Comparison of ENCODE assay signal across 11 mouse cellular contexts in the genomic region with DNA sequence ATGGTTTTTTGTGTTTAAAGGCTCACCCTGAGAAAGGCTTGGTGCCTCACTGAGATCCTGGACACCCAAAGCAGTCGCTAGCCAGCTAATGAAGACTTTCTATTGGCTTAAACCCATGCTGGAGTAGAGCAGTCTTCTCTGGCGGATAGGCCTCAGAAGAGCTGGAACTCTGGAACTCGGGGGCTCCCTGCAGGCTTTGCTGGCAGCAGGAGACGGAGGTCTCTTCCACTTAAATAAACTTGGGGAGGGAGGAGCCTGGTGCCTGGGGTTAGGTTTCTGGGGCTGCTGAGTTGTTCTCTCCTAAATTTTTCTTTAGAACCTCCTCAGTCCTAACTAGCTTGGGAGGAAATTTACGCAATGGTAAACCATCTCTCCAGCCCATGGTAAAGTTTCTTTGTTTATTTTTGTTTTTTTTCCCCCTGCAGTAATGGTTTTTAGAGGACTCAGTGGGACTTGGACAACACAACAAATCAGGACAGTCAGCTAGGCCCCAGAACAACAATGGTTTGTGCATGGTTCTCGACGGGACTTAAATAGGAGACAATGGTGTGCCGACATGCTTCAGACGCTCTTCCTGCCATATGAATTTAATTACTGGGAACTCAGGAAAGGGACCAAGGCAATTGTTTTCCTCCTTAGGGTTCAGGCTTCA. TPM values are rescaled to one million over a fixed set of nuclear protein-coding genes. Genes with fewer than 3 reads are reported as not detected.
A peak's percentile ranks its signal among the peaks of the same experiment; 100 is the strongest.
DNase-seq lines count a peak whose midpoint lies in the region; ATAC-seq and TF ChIP-seq lines count a peak whose summit lies in the region.
"Had no signal": no experiment of that assay in that cellular context is flagged by ENCODE, and none has a peak within 500 bp of the region (broad histone marks: within the 10 kb centered on the region; RNA-seq: fewer than 3 reads in every experiment).

No protein-coding gene starts in this region.

- intact Hi-C loops in gastrocnemius, adult 2 months (cut with DNase I): no loop called here

- DNase-seq in gastrocnemius, adult 2 months: no peak
- no peak for DNase-seq in gastrocnemius, adult 18-20 months (ENCODE audit: low spot score)
- no peak for DNase-seq in heart, postnatal 0 days (ENCODE audit: low spot score)
- DNase-seq in urinary bladder, adult 2 months (ENCODE audit: low spot score): no peak
- no peak for DNase-seq in cerebellum, postnatal 14 days
- DNase-seq in frontal cortex, postnatal 10 days (ENCODE audit: low spot score in 2 of 2): no peak

- H3K27ac ChIP-seq in gastrocnemius, adult 2 months: peak overlapping the region; percentile 75
- H3K27ac ChIP-seq in heart, postnatal 0 days (ENCODE audit: low read depth): peak overlapping the region; percentile 83
- H3K27ac ChIP-seq in midbrain, embryonic 12.5 days (replicated peaks): peak overlapping the region; percentile 77

- no peaks in the 10 kb centered on the region for H3K27me3 ChIP-seq in E14TG2a.4 (ENCODE audit: insufficient read depth, low read length)
- no peaks in the 10 kb centered on the region for H3K27me3 ChIP-seq in heart, postnatal 0 days (ENCODE audit: control insufficient read depth, insufficient read depth, low read length)
- H3K27me3 ChIP-seq in midbrain, embryonic 12.5 days: no peaks in the 10 kb centered on the region

- no peaks in the 10 kb centered on the region for H3K36me3 ChIP-seq in E14TG2a.4 (ENCODE audit: insufficient read depth, low read length)
- no peaks in the 10 kb centered on the region for H3K36me3 ChIP-seq in heart, postnatal 0 days (replicated peaks; ENCODE audit: control insufficient read depth, insufficient read depth, low read length)
- no peaks in the 10 kb centered on the region for H3K36me3 ChIP-seq in midbrain, embryonic 12.5 days

- no peak overlapping the region for H3K4me2 ChIP-seq in heart, postnatal 0 days (ENCODE audit: low read depth, low read length)
- no peak overlapping the region for H3K4me2 ChIP-seq in midbrain, embryonic 12.5 days (replicated peaks)

- H3K4me1 ChIP-seq in E14TG2a.4 (replicated peaks; ENCODE audit: low read depth, low read length): peaks cover 72% of the 10 kb centered on the region
- 0 out of 2 replicates have a peak, but pooled peaks cover 4% of the 10 kb centered on the region for H3K4me1 ChIP-seq in heart, postnatal 0 days (ENCODE audit: control insufficient read depth, insufficient read depth)
- peaks cover 8% of the 10 kb centered on the region for H3K4me1 ChIP-seq in midbrain, embryonic 12.5 days

- 0 out of 2 replicates have a peak, but pooled peaks have one; percentile 31 for ATAC-seq in heart, postnatal 0 days (ENCODE audit: insufficient read depth, low read depth)
- ATAC-seq in midbrain, embryonic 12.5 days (ENCODE audit: low FRiP score, low read depth): 0 out of 2 replicates have a peak, but pooled peaks have one; percentile 6

- no peak overlapping the region for H3K4me3 ChIP-seq in gastrocnemius, adult 2 months
- H3K4me3 ChIP-seq in E14TG2a.4 (replicated peaks; ENCODE audit: low read length): peak overlapping the region; percentile 60
- no peak overlapping the region for H3K4me3 ChIP-seq in heart, postnatal 0 days (ENCODE audit: low read depth, low read length)
- H3K4me3 ChIP-seq in midbrain, embryonic 12.5 days: no peak overlapping the region
- H3K4me3 ChIP-seq: erythroblast, embryonic 14.5 days had no signal

- no peak overlapping the region; the same call in 1 of the 2 replicates for H3K9ac ChIP-seq in heart, postnatal 0 days (replicated peaks; ENCODE audit: low read depth, low read length)
- 0 out of 2 replicates have a peak overlapping the region, but pooled peaks have one; percentile 24 for H3K9ac ChIP-seq in midbrain, embryonic 12.5 days (replicated peaks)

- no peak for TF ChIP-seq CTCF in gastrocnemius, adult 2 months (IDR thresholded peaks at IDR 0.05)
- TF ChIP-seq CTCF in E14TG2a.4 (conservative IDR thresholded peaks at IDR 0.05; ENCODE audit: low read length): no peak
- no peak for TF ChIP-seq CTCF in heart, postnatal 0 days (IDR thresholded peaks at IDR 0.05; ENCODE audit: low read depth)

- no peak for TF ChIP-seq EP300 in heart, postnatal 0 days (IDR thresholded peaks at IDR 0.05; ENCODE audit: low read depth)

- 61% methylated on average over 9 of the region's 9 CpGs for WGBS in heart, postnatal 0 days
- WGBS in midbrain, embryonic 12.5 days: 42% methylated on average over 9 of the region's 9 CpGs

- H3K9me3 ChIP-seq in E14TG2a.4 (ENCODE audit: low read length): no peaks in the 10 kb centered on the region
- H3K9me3 ChIP-seq in heart, postnatal 0 days (replicated peaks; ENCODE audit: control insufficient read depth, low read length): no peaks in the 10 kb centered on the region
- 0 out of 2 replicates have a peak, but pooled peaks cover 4% of the 10 kb centered on the region for H3K9me3 ChIP-seq in midbrain, embryonic 12.5 days

RNA-seq across cellular contexts. Expression of a gene that starts 38.2 kb away (rescaled TPM):
- not detected for total RNA-seq in gastrocnemius, adult 2 months (2021)
- total RNA-seq in gastrocnemius, adult 18-20 months (2021): not detected
- not detected in 2 replicates for total RNA-seq in heart, postnatal 0 days (2014; rRNA removed; ENCODE audit: low replicate concordance)
- not detected in 2 replicates for polyA plus RNA-seq in heart, postnatal 0 days (2015; fragmentation: Nextera tagmentation; extraction: Ambion mirVana)
- not detected in 2 replicates for polyA plus RNA-seq in midbrain, embryonic 12.5 days (2016; fragmentation: Nextera tagmentation; extraction: Ambion mirVana)
- polyA plus RNA-seq in urinary bladder, adult 2 months (2012; rRNA removed): not detected in 2 replicates
- total RNA-seq: adrenal gland, postnatal 4 days had no signal
- polyA plus RNA-seq: erythroblast, embryonic 14.5 days; large intestine, adult 2 months had no signal

RNA-seq across cellular contexts. Expression of a gene that starts 38.3 kb away (rescaled TPM):
- total RNA-seq in gastrocnemius, adult 2 months (2021): not detected
- not detected for total RNA-seq in gastrocnemius, adult 18-20 months (2021)
- total RNA-seq in heart, postnatal 0 days (2014; rRNA removed; ENCODE audit: low replicate concordance): 0.31 TPM in 1 of 2 replicates, not detected in the other
- polyA plus RNA-seq in heart, postnatal 0 days (2015; fragmentation: Nextera tagmentation; extraction: Ambion mirVana): not detected in 2 replicates
- polyA plus RNA-seq in midbrain, embryonic 12.5 days (2016; fragmentation: Nextera tagmentation; extraction: Ambion mirVana): not detected in 2 replicates
- polyA plus RNA-seq in urinary bladder, adult 2 months (2012; rRNA removed): 0.21 and 0.43 TPM in 2 replicates
- total RNA-seq: adrenal gland, postnatal 4 days had no signal
- polyA plus RNA-seq: erythroblast, embryonic 14.5 days had no signal
